Mouse (Mus musculus) MEL (cell line): ENCODE results near the gene Tmem30c. TPM values are rescaled to one million over a fixed set of nuclear protein-coding genes. Genes with fewer than 3 reads are reported as not detected.

Experiments
- CHD1 ChIP-seq: IDR thresholded peaks from 2 replicates; pipeline ENCODE4 v1.6.1; 2012; ENCODE audit warnings: low read depth, mild to moderate bottlenecking, inconsistent platforms, low read length, improper control_type of control experiment
- CHD2 ChIP-seq: IDR thresholded peaks from 2 replicates; pipeline ENCODE4 v1.6.1; 2011; ENCODE audit warnings: low read length, improper control_type of control experiment
- CTCF ChIP-seq, 3 experiments: IDR thresholded peaks in 2 of 3; conservative IDR thresholded peaks in 1 of 3; 2 replicates each; pipeline ENCODE4 v1.5.1; 2011 to 2012; ENCODE audit warnings: low read length in 3 of 3, low read depth in 2 of 3, mild to moderate bottlenecking in 2 of 3, improper control_type of control experiment in 1 of 3, inconsistent platforms in 1 of 3, mixed read lengths in 1 of 3, moderate library complexity in 1 of 3; ENCODE audit not compliant: control insufficient read depth in 1 of 3, insufficient read depth in 1 of 3, poor library complexity in 1 of 3, severe bottlenecking in 1 of 3
- E2F4 ChIP-seq: IDR thresholded peaks from 2 replicates; pipeline ENCODE4 v1.6.1; 2011; ENCODE audit warnings: low read depth, low read length, improper control_type of control experiment, borderline replicate concordance
- ELF1 ChIP-seq: IDR thresholded peaks from 2 replicates; pipeline ENCODE4 v1.6.1; 2014; ENCODE audit warnings: low read depth, mild to moderate bottlenecking, inconsistent platforms, low read length, improper control_type of control experiment, moderate library complexity
- EP300 ChIP-seq, 2 experiments: IDR thresholded peaks; 2 replicates each; pipeline ENCODE4 v1.6.1; 2011; ENCODE audit warnings: improper control_type of control experiment in 2 of 2, low read length in 2 of 2, low read depth in 1 of 2, mild to moderate bottlenecking in 1 of 2
- ETS1 ChIP-seq: IDR thresholded peaks from 2 replicates; pipeline ENCODE4 v1.6.1; 2012; ENCODE audit warnings: low read depth, mild to moderate bottlenecking, inconsistent platforms, low read length, improper control_type of control experiment, moderate library complexity
- GABPA ChIP-seq: IDR thresholded peaks from 2 replicates; pipeline ENCODE4 v1.6.1; 2012; ENCODE audit warnings: low read depth, mild to moderate bottlenecking, inconsistent platforms, low read length, improper control_type of control experiment, moderate library complexity
- HCFC1 ChIP-seq: IDR thresholded peaks from 2 replicates; pipeline ENCODE4 v1.6.1; 2012; ENCODE audit warnings: low read depth, mild to moderate bottlenecking, inconsistent platforms, low read length, improper control_type of control experiment, moderate library complexity
- MAFK ChIP-seq: IDR thresholded peaks from 2 replicates; pipeline ENCODE4 v1.6.1; 2011; ENCODE audit warnings: low read depth, mild to moderate bottlenecking, low read length, improper control_type of control experiment, borderline replicate concordance
- MAZ ChIP-seq: IDR thresholded peaks from 2 replicates; pipeline ENCODE4 v1.6.1; 2012; ENCODE audit warnings: low read depth, mild to moderate bottlenecking, inconsistent platforms, low read length, improper control_type of control experiment
- MEF2A ChIP-seq: IDR thresholded peaks from 2 replicates; pipeline ENCODE4 v1.6.1; 2014; ENCODE audit warnings: low read depth, mild to moderate bottlenecking, inconsistent platforms, low read length, improper control_type of control experiment; ENCODE audit not compliant: poor library complexity, insufficient replicate concordance, severe bottlenecking; ENCODE audit errors: extremely low read depth
- MXI1 ChIP-seq: IDR thresholded peaks from 2 replicates; pipeline ENCODE4 v1.6.1; 2011; ENCODE audit warnings: mild to moderate bottlenecking, low read depth, low read length, improper control_type of control experiment
- MYB ChIP-seq: IDR thresholded peaks from 2 replicates; pipeline ENCODE4 v1.6.1; 2011; ENCODE audit warnings: mild to moderate bottlenecking, low read depth, low read length, improper control_type of control experiment
- NELFE ChIP-seq: IDR thresholded peaks from 2 replicates; pipeline ENCODE4 v1.6.1; 2011; ENCODE audit warnings: low read depth, low read length, improper control_type of control experiment
- POLR2A ChIP-seq, 2 experiments: IDR thresholded peaks; 2 replicates each; pipeline ENCODE4 v1.6.1; 2011 to 2012; ENCODE audit warnings: low read length in 2 of 2, mild to moderate bottlenecking in 2 of 2, control low read depth in 1 of 2, improper control_type of control experiment in 1 of 2, low read depth in 1 of 2, moderate library complexity in 1 of 2; ENCODE audit not compliant: control insufficient read depth in 1 of 2, insufficient read depth in 1 of 2, poor library complexity in 1 of 2
- POLR2AphosphoS2 ChIP-seq: IDR thresholded peaks from 2 replicates; pipeline ENCODE4 v1.6.1; 2011; ENCODE audit warnings: low read length, improper control_type of control experiment
- RCOR1 ChIP-seq: IDR thresholded peaks from 2 replicates; pipeline ENCODE4 v1.6.1; 2012; ENCODE audit warnings: low read depth, mild to moderate bottlenecking, inconsistent platforms, low read length, improper control_type of control experiment
- SIN3A ChIP-seq: IDR thresholded peaks from 2 replicates; pipeline ENCODE4 v1.6.1; 2012; ENCODE audit warnings: low read length, improper control_type of control experiment, inconsistent platforms
- TCF12 ChIP-seq: IDR thresholded peaks from 2 replicates; pipeline ENCODE4 v1.6.1; 2014; ENCODE audit warnings: low read depth, mild to moderate bottlenecking, inconsistent platforms, low read length, improper control_type of control experiment, moderate library complexity
- UBTF ChIP-seq: IDR thresholded peaks from 2 replicates; pipeline ENCODE4 v1.6.1; 2012; ENCODE audit warnings: low read depth, mild to moderate bottlenecking, inconsistent platforms, low read length, improper control_type of control experiment, moderate library complexity, borderline replicate concordance; ENCODE audit not compliant: insufficient read depth
- USF2 ChIP-seq, 2 experiments: IDR thresholded peaks; 2 replicates each; pipeline ENCODE4 v1.6.1; 2011 to 2012; ENCODE audit warnings: improper control_type of control experiment in 2 of 2, low read length in 2 of 2, borderline replicate concordance in 1 of 2, inconsistent platforms in 1 of 2, low read depth in 1 of 2, mild to moderate bottlenecking in 1 of 2; ENCODE audit not compliant: insufficient read depth in 1 of 2
- ZC3H11A ChIP-seq: IDR thresholded peaks from 2 replicates; pipeline ENCODE4 v1.6.1; 2012; ENCODE audit warnings: low read depth, mild to moderate bottlenecking, inconsistent platforms, low read length, improper control_type of control experiment
- ZMIZ1 ChIP-seq: IDR thresholded peaks from 2 replicates; pipeline ENCODE4 v1.6.1; 2012; ENCODE audit warnings: low read depth, mild to moderate bottlenecking, inconsistent platforms, low read length, improper control_type of control experiment, moderate library complexity
- ZNF384 ChIP-seq: IDR thresholded peaks from 2 replicates; pipeline ENCODE4 v1.6.1; 2012; ENCODE audit warnings: low read depth, mild to moderate bottlenecking, inconsistent platforms, low read length, improper control_type of control experiment
- polyA plus RNA-seq, 2 experiments: library from polyadenylated mRNA; stranded (reverse) in 1 of 2; unstranded in 1 of 2; fragments of >175 nt in 1 of 2; fragments of >200 nt in 1 of 2; gene quantifications; 2 replicates each; pipeline versions ENCODE4 v1.2.1 to v1.2.4; 2012; ENCODE audit warnings: low replicate concordance in 2 of 2, low read depth in 1 of 2; ENCODE audit not compliant: insufficient read length in 2 of 2, insufficient read depth in 1 of 2, missing spikeins in 1 of 2
- total RNA-seq: library from RNA; depleted of rRNA; stranded (reverse); fragments of 300-350 nt; gene quantifications from 2 replicates; pipeline ENCODE4 v1.2.3, GENCODE M21; 2012

Gene Tmem30c
- total and polyA plus RNA-seq, 3 experiments: 0.04 to 0.38 TPM; not detected in 1

DNA sequence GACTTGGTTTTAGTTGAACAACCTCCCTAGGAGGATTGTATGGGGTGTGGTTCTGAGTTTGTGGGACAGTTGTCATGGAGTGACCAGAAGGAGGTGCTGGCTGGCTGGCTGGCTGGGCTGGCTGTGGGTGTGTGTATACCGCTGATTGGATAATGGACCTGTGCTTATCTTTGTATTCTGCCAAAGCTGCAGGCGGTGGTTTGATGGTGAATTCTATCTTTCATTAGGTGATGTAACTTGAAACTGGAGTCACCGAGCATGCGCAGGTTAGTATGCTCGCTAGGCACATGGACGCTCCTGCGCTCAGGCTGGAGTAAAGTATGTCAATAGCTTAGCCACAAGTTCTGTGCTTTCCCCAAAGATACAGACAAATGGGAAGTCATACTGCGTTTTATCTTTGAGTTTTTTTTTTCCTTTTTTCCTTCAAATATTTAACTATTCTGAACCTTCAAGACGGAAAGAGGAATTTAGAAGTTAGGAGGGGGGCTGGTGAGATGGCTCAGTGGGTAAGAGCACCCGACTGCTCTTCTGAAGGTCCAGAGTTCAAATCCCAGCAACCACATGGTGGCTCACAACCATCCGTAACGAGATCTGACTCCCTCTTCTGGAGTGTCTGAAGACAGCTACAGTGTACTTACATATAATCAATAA is 13.6 kb downstream of the Tmem30c start (continued):
- peak; percentile 50; the same call in 1 of the 2 replicates for TF ChIP-seq TCF12
- 0 out of 2 replicates have a peak, but pooled peaks have one; percentile 23 for TF ChIP-seq RCOR1
- TF ChIP-seq ZC3H11A: no peak
- TF ChIP-seq ZNF384: peak; percentile 71
- peak; percentile 81 for TF ChIP-seq ETS1
- no peak for TF ChIP-seq MYB
- no peak for TF ChIP-seq E2F4
- TF ChIP-seq MAFK: no peak
- TF ChIP-seq MAZ: no peak
- TF ChIP-seq MXI1: peak; percentile 81; the same call in 1 of the 2 replicates
- peak; percentile 50; the same call in 1 of the 2 replicates for TF ChIP-seq ZMIZ1
- TF ChIP-seq NELFE: peak; percentile 74
- TF ChIP-seq HCFC1: no peak
- TF ChIP-seq POLR2AphosphoS2: peak; percentile 69; the same call in 1 of the 2 replicates
- TF ChIP-seq SIN3A: peak; percentile 57
- peak in 1 of 2 experiments; percentile 44; a peak in 1 of 4 replicates for TF ChIP-seq EP300 (IDR thresholded peaks at IDR 0.05; ENCODE audit: low read depth in 1 of 2, low read length in 2 of 2)
- TF ChIP-seq MEF2A: no peak
- TF ChIP-seq UBTF: no peak
- peak; percentile 39 to 69; a peak in 3 of 4 replicates for TF ChIP-seq POLR2A (IDR thresholded peaks at IDR 0.05; ENCODE audit: control insufficient read depth in 1 of 2, insufficient read depth in 1 of 2, low read depth in 1 of 2, low read length in 2 of 2, poor library complexity in 1 of 2)
- no peak for TF ChIP-seq CHD1
- no peak for TF ChIP-seq GABPA
- TF ChIP-seq CHD2: no peak
- peak in 2 of 3 experiments; percentile 54 to 55; a peak in 4 of 6 replicates for TF ChIP-seq CTCF (IDR thresholded peaks at IDR 0.05 in 2 of 3, conservative IDR thresholded peaks at IDR 0.05 in 1 of 3; ENCODE audit: control insufficient read depth in 1 of 3, insufficient read depth in 1 of 3, low read depth in 2 of 3, low read length in 3 of 3, poor library complexity in 1 of 3, severe bottlenecking in 1 of 3)
- no peak for TF ChIP-seq USF2 (IDR thresholded peaks at IDR 0.05; ENCODE audit: borderline replicate concordance in 1 of 2, insufficient read depth in 1 of 2, low read depth in 1 of 2, low read length in 2 of 2)
- no peak for TF ChIP-seq ELF1
